Mouse (Mus musculus) left cerebral cortex, adult 8-10 months (tissue): ENCODE measurements at regions not wholly inside any gene's neighbourhood (a gene's known extent, or its start where the extent isn't known, plus 50 kb on each side); places are given as distances from the start of the nearest gene placed in this dataset.

Experiments
- DNase-seq, 2 experiments: peaks; one replicate each; pipeline ENCODE4 v3.0.0; 2022; ENCODE audit warnings: low spot score in 2 of 2

GRCm38 (mm10) chr3:82214566-82215465 lies 69.2 kb upstream of the Gucy1a1 start:
- DNase-seq: no peak

DNA sequence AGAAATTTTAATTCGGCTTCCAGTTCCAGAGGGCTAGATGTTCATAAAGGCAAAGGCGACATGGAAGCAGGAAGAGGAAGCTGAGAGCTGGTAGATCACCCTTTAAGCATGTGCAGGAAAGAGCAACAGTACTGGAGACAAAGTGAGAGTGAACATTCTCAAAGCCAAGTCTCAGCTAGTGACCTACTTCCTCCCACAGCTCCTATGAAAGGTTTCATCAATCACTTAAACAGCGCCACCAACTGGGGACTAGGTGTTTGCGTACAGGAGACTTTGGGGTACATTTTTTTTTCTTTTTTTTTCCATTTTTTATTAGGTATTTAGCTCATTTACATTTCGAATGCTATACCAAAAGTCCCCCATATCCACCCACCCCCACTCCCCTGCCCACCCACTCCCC lies 61.7 kb upstream of the Gucy1a1 start:
- DNase-seq: no peak
